Mouse (Mus musculus) adrenal gland, adult (tissue): ENCODE data around the gene Slc4a8.
A peak's percentile ranks its signal among the peaks of the same experiment; 100 is the strongest.

Source experiments
- DNase-seq, 2 experiments: peaks; one replicate each; pipeline ENCODE4 v3.0.0; 2022 to 2023; ENCODE audit warnings: low spot score in 1 of 2; ENCODE audit not compliant: inconsistent age in 2 of 2

Gene Slc4a8

DNA sequence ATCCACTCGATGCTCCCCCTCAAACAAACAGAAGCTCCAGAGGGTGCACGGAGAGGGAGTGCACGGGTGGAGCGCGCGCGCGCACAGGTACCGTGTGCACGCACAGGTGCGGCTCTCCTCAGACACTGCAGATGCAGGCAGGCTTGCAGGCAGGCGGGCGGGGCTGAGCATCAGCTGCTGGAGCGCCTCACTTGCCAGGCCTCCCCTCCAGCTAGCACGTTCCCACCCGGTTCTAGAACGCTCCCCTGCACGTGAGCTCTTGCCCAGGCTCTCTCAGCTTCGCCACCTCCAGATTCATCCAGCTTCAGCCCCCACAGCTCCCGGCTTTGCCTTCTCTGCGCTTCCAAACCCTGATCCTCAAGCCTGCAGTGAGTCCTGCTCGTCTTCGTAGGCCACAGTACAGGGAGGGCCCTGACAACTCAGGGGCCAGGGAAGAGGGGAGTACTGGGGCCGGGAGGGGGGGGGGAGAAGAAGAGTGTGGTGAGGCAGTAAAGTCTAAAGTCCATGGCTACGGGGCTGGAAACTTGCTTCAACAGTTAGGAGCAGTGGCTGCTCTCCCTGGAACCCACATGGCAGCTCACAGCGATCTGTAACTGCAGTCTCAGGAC is 63.8 kb downstream of the Slc4a8 start:
- DNase-seq: no peak

DNA sequence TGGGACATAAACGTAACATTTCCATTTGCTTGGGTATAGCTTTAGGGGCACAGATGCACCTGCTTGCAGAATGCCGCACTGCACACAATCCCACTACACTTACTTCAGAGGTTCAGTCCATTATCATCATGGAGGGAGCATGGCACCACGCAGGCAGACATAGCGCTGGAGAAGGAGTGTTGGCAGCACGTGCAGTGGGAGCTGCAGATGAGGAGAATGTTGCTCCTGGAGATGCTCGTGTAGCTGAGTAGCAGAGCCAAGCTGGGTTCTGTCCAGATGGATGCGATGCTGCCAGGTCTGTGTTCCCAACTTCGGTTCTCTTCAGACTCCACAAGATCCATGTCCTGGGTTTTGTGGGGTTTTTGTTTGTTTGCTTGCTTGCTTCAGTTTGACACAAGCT is 64.5 kb downstream of the Slc4a8 start:
- no peak for DNase-seq

DNA sequence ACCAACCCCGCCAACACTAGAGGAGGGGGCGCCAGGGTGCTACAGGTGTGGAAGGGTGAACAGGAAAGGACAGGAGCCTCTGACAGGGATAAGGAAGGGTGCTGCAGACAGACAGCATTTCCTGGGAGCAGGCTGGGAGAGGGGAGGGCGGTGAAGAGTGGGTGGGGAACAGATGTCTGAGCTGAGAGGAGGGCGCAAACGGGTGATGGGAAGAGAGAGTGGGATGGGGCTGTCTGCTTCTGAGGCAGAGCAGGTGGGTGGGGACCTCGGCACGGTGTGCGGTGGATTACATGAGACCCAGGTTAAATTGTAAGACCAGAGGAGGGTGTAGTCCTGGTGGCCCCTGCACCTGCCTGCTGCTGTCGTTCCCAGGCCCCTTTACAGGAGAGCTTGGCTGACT is 68.2 kb downstream of the Slc4a8 start:
- no peak for DNase-seq

DNA sequence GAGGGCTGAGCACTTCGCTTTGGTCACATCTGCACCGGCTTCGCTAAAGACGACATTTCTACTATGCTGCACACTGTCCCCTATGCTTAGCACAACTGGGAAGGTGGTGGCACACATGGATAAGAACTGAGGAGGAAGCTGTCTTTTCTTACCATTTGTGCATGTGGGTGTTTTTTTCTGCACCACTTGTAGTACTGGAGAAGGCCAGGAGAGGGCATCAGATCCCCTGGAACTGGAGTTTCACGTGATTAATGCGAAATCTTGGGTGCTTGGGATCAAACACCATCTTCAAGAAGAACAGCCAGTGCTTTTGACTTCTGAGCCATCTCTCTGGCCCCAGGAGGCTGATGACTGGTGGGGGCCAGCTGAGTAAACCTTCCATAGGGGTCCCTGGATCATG is 69.1 kb downstream of the Slc4a8 start:
- DNase-seq: peak in 1 of 2 experiments; percentile 40

DNA sequence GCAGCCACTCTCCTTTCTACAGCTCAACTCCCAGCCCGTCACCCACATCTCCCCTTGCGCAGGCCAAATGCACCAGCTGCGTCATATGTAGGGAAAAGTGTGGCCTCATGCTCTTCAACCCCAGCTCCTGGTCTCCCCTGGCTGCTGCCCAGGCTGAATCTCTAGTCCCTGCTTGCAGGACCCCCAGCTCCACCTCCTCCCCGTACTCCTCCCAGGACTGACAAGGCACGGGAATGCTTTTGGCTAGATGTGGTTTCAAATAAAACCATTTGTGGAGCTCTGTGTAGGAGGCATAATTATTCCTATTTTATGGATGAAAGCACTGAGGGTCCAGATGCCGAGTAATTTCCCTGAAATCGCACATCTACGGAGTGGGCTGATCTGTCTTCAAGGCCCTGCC is 70.6 kb downstream of the Slc4a8 start:
- no peak for DNase-seq

DNA sequence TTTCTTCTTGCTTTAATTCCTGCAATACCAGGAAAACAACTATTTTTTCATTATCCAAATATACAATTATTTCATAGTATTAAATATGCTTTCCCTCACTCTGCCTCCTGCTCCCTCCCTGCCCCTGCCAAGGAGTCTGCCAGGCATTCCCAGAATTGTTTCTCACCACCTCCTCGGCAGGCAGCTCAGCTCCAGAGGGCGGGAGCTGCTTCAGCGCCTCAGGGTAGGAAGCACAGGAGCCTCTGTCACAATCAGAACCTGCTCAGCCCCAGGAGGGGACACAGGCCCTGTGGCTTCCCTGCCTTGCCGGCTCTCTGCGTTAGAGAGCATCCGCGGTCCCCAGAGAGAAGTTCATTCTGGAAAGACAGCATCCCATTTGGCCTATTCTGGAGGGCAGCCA is 71.2 kb downstream of the Slc4a8 start:
- no peak for DNase-seq

DNA sequence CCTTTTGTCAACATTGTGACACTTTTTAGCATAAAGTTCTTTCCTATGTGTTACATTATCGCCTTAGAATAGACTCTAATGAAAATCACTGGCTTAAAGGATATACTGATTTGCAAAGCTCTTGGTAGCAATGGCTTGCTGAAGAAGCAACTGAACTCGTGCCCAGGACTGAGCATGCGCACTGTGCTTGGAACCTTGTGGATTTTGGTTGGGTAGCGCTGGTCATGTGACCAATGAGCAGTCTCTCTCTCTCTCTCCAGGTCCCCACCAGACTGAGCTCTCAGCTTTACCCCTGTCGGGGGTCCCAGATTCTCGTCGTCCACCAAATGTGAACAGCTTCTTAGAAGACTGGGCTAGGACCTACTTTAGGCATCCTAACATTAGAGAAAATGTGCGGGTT is 75.2 kb downstream of the Slc4a8 start:
- no peak for DNase-seq

DNA sequence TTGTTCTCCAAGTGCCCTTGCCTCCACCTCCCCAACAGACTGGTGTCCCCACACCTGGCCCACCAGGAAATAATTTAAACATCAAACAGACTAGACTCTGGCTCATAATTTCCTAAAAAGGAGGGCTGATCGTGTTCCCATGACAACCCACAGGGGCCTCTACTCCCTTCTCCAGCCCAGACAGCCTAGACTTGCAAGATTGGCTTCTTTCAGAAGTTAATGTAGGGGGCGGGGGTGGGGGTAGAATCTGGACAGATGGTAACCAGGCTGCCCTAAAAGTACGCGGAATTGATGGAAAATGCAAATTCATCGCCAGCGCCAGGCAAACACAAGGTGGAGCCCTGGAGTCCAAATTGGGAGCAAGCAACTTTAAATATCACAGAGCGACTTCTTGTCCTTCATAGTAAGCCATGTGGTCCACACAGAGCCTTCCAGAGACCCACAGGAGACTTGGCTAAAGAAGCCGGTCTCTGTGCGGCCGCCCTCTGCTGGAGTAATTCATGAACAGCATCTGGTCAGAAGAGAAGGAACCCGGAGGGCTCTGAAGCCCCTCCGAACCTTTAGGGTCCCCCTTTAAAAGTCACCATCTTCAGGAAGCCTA is 77.2 kb downstream of the Slc4a8 start:
- peak; percentile 59 to 79 for DNase-seq

DNA sequence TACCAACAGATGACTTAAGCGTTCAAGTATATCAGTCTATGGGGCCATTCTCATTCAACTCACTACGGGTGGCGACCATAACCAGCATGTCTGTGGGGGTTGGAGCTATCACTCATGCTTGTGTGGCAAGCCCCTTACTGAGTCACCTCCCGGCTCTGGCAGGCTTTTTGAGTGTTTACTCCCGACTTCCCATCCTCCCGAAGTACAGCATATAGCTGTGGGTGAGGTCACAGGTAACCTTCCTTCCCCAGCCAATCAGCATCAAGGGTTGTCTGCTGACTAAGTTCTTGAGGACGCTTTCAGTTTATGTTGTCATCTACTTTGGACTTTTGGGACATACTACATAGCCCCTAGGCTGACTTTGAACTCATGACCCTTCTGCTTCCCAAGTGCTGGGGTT is 82.8 kb downstream of the Slc4a8 start:
- no peak for DNase-seq

DNA sequence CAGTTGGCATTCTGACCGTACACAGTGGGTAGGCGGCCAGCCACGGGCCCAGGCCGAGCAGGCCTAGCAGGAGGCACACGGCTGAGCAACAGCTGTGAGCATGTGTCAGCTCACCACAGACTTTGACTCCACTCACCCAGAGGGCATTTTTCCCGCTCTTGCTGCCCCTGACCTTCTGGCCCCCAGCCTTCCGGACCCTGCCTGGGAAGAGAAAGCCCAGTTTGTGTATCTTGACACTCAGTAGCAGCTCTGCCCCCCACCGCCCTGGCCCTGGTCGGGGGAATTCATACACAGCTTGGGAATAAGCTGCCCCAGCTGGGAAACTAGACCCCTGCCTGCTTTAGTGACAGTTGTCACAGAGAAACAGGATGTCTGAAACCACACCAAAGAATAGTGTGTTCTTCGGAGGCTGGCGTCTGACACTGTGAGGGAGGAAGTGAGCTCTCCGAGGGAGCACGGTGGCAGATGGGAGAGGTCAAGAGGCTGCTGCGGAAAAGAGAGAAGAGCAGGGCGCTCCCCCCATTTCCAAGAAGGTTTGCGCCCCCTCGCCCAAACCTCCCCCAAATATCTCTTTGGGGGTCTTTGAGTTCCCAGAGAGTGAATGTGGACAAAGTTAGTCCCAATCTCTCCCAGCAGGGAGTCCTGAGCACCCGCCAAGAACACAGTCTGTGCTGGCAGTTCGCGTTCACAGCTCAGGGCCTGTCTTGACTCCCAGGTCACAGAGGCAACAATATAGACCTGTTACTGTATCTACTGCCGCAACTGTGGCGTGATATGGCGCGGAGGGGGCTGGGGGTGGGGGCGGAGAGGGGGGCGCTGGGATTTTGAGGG is 83.7 kb downstream of the Slc4a8 start:
- DNase-seq: no peak

DNA sequence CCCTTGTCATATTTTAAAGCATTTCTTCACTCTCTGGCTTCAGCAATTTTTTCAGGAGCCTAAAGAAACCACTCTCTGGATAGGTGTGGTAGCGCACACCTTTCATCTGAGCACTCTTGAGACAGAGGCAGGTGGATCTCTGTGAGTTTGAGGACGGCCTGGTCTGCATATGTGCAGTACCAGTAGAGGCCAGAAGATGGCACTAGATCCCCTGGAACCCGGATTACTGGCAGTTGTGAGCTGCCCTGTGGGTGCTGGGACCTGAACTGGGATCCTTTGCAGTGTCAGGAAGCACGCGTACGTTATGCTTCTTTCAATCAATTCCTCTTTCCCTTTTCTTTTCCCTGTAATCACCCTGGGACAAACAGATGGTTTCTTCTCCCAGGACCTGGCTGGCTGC is 85.6 kb downstream of the Slc4a8 start:
- no peak for DNase-seq

DNA sequence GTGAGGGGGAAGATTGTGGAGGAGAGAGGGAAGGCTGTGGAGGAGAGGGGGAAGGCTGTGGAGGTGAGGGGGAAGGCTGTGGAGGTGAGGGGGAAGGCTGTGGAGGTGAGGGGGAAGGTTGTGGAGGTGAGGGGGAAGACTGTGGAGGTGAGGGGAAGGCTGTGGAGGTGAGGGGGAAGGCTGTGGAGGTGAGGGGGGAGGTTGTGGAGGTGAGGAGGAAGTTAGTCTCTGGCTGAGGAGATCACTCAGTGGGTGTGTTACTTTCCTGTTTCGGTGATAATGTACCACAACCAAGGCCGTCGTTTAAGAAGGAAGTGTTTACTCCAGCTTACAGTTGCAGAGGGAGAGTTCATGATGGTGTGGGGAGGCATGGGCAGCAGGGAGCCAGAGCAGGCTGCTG is 96.0 kb downstream of the Slc4a8 start:
- DNase-seq: no peak

DNA sequence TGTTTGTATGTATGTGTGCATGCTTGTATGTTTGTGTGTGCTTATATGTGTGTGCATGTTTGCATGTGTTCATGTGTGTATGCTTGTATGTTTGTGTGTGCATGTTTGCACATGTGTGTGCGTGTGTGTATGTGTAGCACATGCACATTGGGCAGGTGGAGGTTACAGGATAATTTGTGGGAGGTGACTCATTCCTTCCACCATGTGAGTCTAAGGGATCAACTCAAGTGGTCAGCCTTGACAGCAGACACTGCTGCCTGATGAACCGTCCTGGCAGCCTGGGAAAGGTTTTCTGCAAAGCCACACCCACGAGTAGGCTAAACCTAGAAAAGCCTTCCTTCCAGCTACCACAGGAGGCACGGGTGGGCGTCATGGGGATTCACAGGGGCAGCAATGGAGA is 99.3 kb downstream of the Slc4a8 start:
- DNase-seq: peak in 1 of 2 experiments; percentile 58

DNA sequence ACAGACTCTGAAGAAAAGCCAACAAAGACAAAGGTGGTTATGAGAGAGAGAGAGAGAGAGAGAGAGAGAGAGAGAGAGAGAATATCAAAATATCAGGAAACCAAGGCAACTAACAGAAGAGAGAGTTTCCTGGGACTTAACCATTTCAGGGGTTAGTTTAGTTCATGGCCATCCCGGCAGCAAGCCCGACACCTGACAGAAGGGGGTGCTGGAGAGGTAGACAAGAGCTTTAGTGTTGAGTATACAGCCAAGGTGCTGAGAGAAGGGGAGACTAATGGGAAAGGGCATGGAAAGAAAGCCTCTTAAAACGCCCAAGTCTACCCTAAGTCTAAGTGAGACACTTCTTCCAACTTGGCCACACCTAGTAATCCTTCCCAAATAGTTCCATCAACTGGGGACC is 104.0 kb downstream of the Slc4a8 start:
- no peak for DNase-seq

DNA sequence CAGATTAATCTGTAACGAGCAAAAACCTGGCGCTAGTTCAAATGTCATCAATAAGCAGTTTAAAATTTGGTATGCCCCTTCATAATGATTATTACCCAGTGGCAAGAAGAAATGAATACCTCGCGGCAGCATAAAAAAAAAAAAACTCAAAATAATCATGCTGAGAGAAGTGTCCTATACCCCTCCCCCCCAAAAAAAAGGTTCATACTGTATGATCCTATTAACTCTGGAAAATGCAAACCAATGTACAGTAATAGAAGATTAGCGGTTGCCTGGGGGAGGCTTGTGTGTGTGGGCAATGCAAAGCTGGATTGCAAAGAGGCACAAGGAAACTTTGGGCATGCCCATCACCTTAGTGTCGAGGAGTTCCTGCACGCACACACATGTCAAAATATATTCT is 108.0 kb downstream of the Slc4a8 start, which contains the start of gene Scn8a:
Scn8a (plus strand) TSS at position 301 of the 400 bp plus-strand sequence.
- no peak for DNase-seq

DNA sequence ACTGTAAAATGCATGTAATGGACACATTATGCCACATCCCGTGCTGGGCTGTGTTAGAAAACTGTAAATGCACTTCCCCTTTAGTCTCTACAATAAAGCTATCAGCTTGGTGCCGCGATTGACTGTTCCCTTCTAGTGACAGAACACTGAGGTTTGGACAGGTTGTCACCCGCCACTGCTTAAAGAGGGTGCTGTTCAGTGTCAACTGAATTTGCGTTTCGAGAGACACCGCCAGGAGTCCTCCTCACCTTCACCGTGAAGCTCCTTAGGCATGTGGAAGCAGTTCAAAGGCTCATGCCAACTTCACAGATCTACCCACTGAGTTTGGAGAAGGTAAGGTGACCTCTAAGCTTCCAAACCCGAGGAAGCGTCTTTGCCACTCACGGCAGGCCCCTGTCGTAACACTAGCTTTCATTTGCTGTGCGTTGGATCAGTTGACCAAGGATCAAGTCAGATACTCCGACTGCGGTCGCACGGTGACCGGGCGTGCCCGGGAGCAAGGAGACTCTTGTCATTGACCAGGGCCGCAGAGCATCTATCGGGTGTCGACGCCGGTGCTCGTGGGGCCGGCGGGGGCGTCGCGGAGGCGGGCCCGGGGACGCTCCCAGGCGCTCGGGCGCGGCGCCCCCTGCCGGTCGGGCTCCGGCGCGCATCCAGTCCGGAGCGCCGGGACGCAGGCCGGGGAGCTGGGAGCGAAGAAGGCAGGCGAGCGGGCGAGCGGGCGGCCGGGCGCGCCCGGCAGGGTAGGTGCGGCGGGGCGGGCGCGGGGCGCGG is 108.6 kb downstream of the Slc4a8 start:
- DNase-seq: peak; percentile 70 to 85

DNA sequence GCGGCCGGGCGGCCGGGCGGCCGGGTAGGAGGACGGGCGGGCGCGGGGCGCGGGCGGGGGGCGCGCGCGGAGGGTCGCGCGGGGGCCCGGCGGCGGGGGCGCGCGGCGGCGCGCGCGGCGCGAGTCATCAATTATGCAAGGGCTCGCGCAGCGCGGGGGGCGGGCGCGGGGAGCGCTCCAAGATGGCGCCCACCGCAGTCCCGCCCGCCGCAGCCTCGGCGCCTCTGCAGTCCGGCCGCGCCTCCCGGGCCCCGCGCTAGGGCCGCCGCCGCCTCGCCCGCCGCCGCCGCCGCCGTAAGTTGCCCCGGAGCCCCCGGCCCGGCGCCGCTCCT is 109.2 kb downstream of the Slc4a8 start:
- DNase-seq: peak; percentile 31 to 71

DNA sequence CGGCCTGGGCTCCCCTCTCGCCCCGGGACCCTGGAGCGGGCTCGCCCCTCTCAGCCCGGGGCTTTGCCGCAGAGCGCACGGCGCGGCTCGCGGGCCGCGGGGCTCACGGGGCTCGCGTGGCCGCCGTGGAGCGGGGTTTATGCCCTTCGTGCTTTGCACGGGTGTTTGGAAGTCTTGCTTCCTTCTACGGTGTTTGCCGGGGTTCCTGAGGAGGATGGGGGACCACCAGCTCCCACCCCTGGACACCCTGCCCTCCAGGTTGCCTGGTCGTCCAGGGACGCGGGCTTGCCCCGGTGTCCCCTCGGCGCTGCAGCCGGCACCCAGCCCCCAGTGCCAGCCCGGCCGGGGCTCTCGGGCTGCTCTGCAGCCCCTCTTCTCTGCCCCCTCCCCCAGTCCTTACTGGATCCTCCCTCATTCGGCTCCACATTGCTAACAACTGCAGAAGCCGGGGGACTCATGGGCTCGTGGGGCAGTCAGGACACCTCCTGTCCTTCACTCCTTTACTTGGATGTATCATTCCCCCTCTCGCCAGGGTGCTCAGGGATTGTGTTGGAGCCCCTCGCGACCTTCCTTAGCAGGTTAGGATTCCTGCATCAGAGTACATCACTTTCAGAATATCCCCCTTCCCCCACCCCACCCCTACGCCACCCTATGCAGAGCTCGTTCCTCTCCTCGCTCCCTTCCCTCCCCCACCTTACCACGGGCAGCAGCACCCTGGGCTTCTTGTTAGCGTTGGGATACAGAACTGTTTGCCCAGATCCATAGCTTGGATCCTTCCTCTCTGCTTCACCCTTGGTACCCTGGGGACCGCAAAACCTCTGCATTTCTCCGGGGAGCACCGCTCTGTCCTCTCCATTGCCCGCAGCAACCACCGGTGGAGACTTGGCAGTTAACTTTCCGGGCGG is 109.8 kb downstream of the Slc4a8 start:
- no peak for DNase-seq

DNA sequence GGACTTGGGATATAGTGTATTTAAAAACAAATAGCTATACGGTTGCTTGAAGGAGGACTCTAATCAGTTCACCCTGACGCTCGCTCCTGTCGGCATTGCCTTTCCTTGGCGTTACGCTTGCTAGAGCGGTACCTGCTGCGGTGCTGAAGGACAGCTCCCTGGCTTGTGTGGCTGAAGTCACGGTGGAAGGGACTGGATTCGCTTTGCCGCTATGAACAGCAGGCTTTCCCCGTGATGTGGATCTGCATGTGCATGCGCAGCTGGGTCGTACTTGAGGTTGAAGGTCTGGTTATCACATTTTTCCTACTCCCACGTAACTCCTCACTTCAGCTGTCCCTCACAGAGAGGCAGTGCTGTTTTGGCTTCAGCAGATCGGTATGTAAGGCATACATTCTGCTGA is 111.6 kb downstream of the Slc4a8 start:
- peak; percentile 81 to 92 for DNase-seq
